Mouse (Mus musculus): ENCODE results near the gene Tmem88b. TPM values are rescaled to one million over a fixed set of nuclear protein-coding genes. Genes with fewer than 3 reads are reported as not detected.

Gene Tmem88b
- polyA plus RNA-seq, 1 experiment = 50.5 TPM

GRCm38 (mm10) chr4:155770626-155771025, 15.0 kb downstream of the Tmem88b start:
- Histone ChIP-seq H3K4me1 (ENCODE audit: control insufficient read depth, insufficient read depth, low read length) (peaks cover 4% of the 10 kb centered on the region; the same call in 1 of the 2 replicates), H3K4me3 (ENCODE audit: insufficient read depth, low read length) (peak overlapping the region; percentile 42; the same call in 1 of the 2 replicates), H3K27ac (ENCODE audit: insufficient read depth, low read length) (0 out of 2 replicates have a peak overlapping the region, but pooled peaks have one; percentile 31)
- TF ChIP-seq CTCF (IDR thresholded peaks at IDR 0.05; ENCODE audit: extremely low read depth, insufficient read depth, low read length) (no peak), POLR2A (IDR thresholded peaks at IDR 0.05; ENCODE audit: extremely low read depth, insufficient read depth, low read length) (no peak)

GRCm38 (mm10) chr4:155769880-155770512, 15.7 kb downstream of the Tmem88b start:
- H3K4me3 ChIP-seq (ENCODE audit: insufficient read depth, low read length) = peak overlapping the region; percentile 42
- H3K4me1 ChIP-seq (ENCODE audit: control insufficient read depth, insufficient read depth, low read length) = 0 out of 2 replicates have a peak, but pooled peaks cover 1% of the 10 kb centered on the region
- TF ChIP-seq CTCF (IDR thresholded peaks at IDR 0.05; ENCODE audit: extremely low read depth, insufficient read depth, low read length) (peak; percentile 74), POLR2A (IDR thresholded peaks at IDR 0.05; ENCODE audit: extremely low read depth, insufficient read depth, low read length) (peak; percentile 48; the same call in 1 of the 2 replicates)
- H3K27ac ChIP-seq (ENCODE audit: insufficient read depth, low read length) = peak overlapping the region; percentile 31; the same call in 1 of the 2 replicates

- Histone ChIP-seq H3K27ac (ENCODE audit: insufficient read depth, low read length) (no peak overlapping the region), H3K4me3 (ENCODE audit: insufficient read depth, low read length) (peak overlapping the region; percentile 42), H3K4me1 (ENCODE audit: control insufficient read depth, insufficient read depth, low read length) (no peaks in the 10 kb centered on the region)
- TF ChIP-seq CTCF (IDR thresholded peaks at IDR 0.05; ENCODE audit: extremely low read depth, insufficient read depth, low read length) (no peak), POLR2A (IDR thresholded peaks at IDR 0.05; ENCODE audit: extremely low read depth, insufficient read depth, low read length) (no peak)
Measured at GRCm38 (mm10) chr4:155769496-155769879, 16.2 kb downstream of the Tmem88b start.

GRCm38 (mm10) chr4:155762357-155762756, 23.3 kb downstream of the Tmem88b start:
- no peak overlapping the region for H3K27ac ChIP-seq (ENCODE audit: insufficient read depth, low read length)
- H3K4me1 ChIP-seq (ENCODE audit: control insufficient read depth, insufficient read depth, low read length) = peaks cover 2% of the 10 kb centered on the region; the same call in 1 of the 2 replicates
- no peak overlapping the region for H3K4me3 ChIP-seq (ENCODE audit: insufficient read depth, low read length)
- TF ChIP-seq POLR2A (IDR thresholded peaks at IDR 0.05; ENCODE audit: extremely low read depth, insufficient read depth, low read length) = no peak
- TF ChIP-seq CTCF (IDR thresholded peaks at IDR 0.05; ENCODE audit: extremely low read depth, insufficient read depth, low read length) = no peak

- TF ChIP-seq POLR2A (IDR thresholded peaks at IDR 0.05; ENCODE audit: extremely low read depth, insufficient read depth, low read length) = no peak
- no peak for TF ChIP-seq CTCF (IDR thresholded peaks at IDR 0.05; ENCODE audit: extremely low read depth, insufficient read depth, low read length)
- no peak overlapping the region for H3K27ac ChIP-seq (ENCODE audit: insufficient read depth, low read length)
- H3K4me1 ChIP-seq (ENCODE audit: control insufficient read depth, insufficient read depth, low read length) = peaks cover 2% of the 10 kb centered on the region; the same call in 1 of the 2 replicates
- peak overlapping the region; percentile 78 for H3K4me3 ChIP-seq (ENCODE audit: insufficient read depth, low read length)
Measured at GRCm38 (mm10) chr4:155761356-155762099, 24.1 kb downstream of the Tmem88b start.

- Histone ChIP-seq H3K27ac (ENCODE audit: insufficient read depth, low read length) (no peak within 1 kb of the TSS), H3K4me3 (ENCODE audit: insufficient read depth, low read length) (peak within 1 kb of the TSS; percentile 78), H3K4me1 (ENCODE audit: control insufficient read depth, insufficient read depth, low read length) (peaks cover 2% of the 10 kb centered on the region; the same call in 1 of the 2 replicates)
- TF ChIP-seq CTCF (IDR thresholded peaks at IDR 0.05; ENCODE audit: extremely low read depth, insufficient read depth, low read length) = no peak
- TF ChIP-seq POLR2A (IDR thresholded peaks at IDR 0.05; ENCODE audit: extremely low read depth, insufficient read depth, low read length) = peak; percentile 81
Measured at GRCm38 (mm10) chr4:155760613-155761355, 24.9 kb downstream of the Tmem88b start, which contains the start of gene Atad3a. TSS of gene Atad3a (minus strand) at chr4:155761093.

- Histone ChIP-seq H3K4me1 (ENCODE audit: control insufficient read depth, insufficient read depth, low read length) (peaks cover 2% of the 10 kb centered on the region; the same call in 1 of the 2 replicates), H3K27ac (ENCODE audit: insufficient read depth, low read length) (no peak overlapping the region), H3K4me3 (ENCODE audit: insufficient read depth, low read length) (peak overlapping the region; percentile 78)
- peak; percentile 19; the same call in 1 of the 2 replicates for TF ChIP-seq CTCF (IDR thresholded peaks at IDR 0.05; ENCODE audit: extremely low read depth, insufficient read depth, low read length)
- no peak for TF ChIP-seq POLR2A (IDR thresholded peaks at IDR 0.05; ENCODE audit: extremely low read depth, insufficient read depth, low read length)
Measured at GRCm38 (mm10) chr4:155759862-155760612, 25.6 kb downstream of the Tmem88b start.

GRCm38 (mm10) chr4:155757011-155757410, 28.7 kb downstream of the Tmem88b start:
- Histone ChIP-seq H3K4me1 (ENCODE audit: control insufficient read depth, insufficient read depth, low read length) (peaks cover 2% of the 10 kb centered on the region; the same call in 1 of the 2 replicates), H3K27ac (ENCODE audit: insufficient read depth, low read length) (no peak overlapping the region), H3K4me3 (ENCODE audit: insufficient read depth, low read length) (no peak overlapping the region)
- no peak for TF ChIP-seq CTCF (IDR thresholded peaks at IDR 0.05; ENCODE audit: extremely low read depth, insufficient read depth, low read length)
- TF ChIP-seq POLR2A (IDR thresholded peaks at IDR 0.05; ENCODE audit: extremely low read depth, insufficient read depth, low read length) = no peak

Measured in cortical plate, adult 2 months (tissue).